18 mouse cellular contexts compared by ENCODE assay signal in genomic region chr7:144137827-144138226, GRCm38 (mm10).
"Had no signal": no experiment of that assay in that cellular context is flagged by ENCODE, and none has a peak within 500 bp of the region (broad histone marks: within the 10 kb centered on the region; RNA-seq: fewer than 3 reads in every experiment).

No protein-coding gene starts in this region.

- H3K4me1 ChIP-seq: limb, embryonic 10.5 days; limb, embryonic 13.5 days; liver, embryonic 12.5 days; liver, embryonic 15.5 days; lung, embryonic 15.5 days had no signal

- H3K36me3 ChIP-seq: limb, embryonic 10.5 days; limb, embryonic 13.5 days; liver, embryonic 12.5 days; liver, embryonic 15.5 days; lung, embryonic 15.5 days had no signal

- H3K9me3 ChIP-seq: limb, embryonic 10.5 days; limb, embryonic 13.5 days; liver, embryonic 12.5 days; liver, embryonic 15.5 days; lung, embryonic 15.5 days had no signal

- H3K27me3 ChIP-seq: limb, embryonic 13.5 days; liver, embryonic 12.5 days; liver, embryonic 15.5 days; lung, embryonic 15.5 days had no signal

- H3K27ac ChIP-seq: hindbrain, embryonic 14.5 days; hindbrain, postnatal 0 days; kidney, postnatal 0 days; layer of hippocampus, adult 2 months; limb, embryonic 10.5 days; limb, embryonic 13.5 days; liver, embryonic 12.5 days; liver, embryonic 15.5 days; lung, embryonic 15.5 days; macrophage had no signal

- H3K4me2 ChIP-seq: hindbrain, embryonic 14.5 days; limb, embryonic 13.5 days; liver, embryonic 12.5 days; liver, embryonic 15.5 days; lung, embryonic 15.5 days had no signal

- DNase-seq: layer of hippocampus, adult 9-11 months; liver; midbrain, embryonic 14.5 days; right cerebral cortex, adult 18-20 months; right cerebral cortex, postnatal 14 days; right cerebral cortex, postnatal 4 days; thymus, postnatal 25 days had no signal

- ATAC-seq: hindbrain, postnatal 0 days; inflammation-experienced regulatory T-cells, adult 6 months; liver, embryonic 12.5 days had no signal

- H3K4me3 ChIP-seq: layer of hippocampus, adult 2 months; limb, embryonic 10.5 days; limb, embryonic 13.5 days; liver, embryonic 12.5 days; liver, embryonic 15.5 days; lung, embryonic 15.5 days had no signal

- H3K9ac ChIP-seq: hindbrain, embryonic 14.5 days; limb, embryonic 13.5 days; liver, embryonic 12.5 days; liver, embryonic 15.5 days; lung, embryonic 15.5 days had no signal
